Mouse (Mus musculus): ENCODE results near the gene Iscu.

Iscu gene

DNA sequence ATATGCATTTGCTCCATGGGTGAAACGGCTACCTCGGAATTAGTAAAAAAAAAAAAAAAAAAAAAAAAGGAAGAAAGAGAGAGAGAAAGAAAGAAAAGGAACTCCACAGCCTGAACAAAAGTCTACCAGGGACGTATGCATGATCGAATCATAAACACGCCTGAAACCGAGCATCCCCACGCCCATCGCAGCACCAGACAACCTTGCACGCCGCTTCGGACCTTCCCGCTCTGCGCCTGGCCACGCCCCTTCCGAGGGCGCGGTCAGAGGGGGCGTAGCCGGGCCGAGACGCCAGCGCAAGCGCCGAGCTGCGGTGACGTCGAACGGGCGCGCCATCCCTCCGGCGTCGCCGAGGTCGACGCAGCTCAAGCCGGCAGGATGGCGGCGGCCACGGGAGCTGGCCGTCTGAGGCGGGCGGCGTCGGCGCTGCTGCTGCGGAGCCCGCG, at the start of gene Iscu, which contains the start of gene Sart3:
TSS of gene Iscu (plus strand) at position 299 of the 446 bp plus-strand sequence.
TSS of gene Sart3 (minus strand) at position 61 of the 446 bp plus-strand sequence.
- peak; percentile 91 to 97 for DNase-seq

DNA sequence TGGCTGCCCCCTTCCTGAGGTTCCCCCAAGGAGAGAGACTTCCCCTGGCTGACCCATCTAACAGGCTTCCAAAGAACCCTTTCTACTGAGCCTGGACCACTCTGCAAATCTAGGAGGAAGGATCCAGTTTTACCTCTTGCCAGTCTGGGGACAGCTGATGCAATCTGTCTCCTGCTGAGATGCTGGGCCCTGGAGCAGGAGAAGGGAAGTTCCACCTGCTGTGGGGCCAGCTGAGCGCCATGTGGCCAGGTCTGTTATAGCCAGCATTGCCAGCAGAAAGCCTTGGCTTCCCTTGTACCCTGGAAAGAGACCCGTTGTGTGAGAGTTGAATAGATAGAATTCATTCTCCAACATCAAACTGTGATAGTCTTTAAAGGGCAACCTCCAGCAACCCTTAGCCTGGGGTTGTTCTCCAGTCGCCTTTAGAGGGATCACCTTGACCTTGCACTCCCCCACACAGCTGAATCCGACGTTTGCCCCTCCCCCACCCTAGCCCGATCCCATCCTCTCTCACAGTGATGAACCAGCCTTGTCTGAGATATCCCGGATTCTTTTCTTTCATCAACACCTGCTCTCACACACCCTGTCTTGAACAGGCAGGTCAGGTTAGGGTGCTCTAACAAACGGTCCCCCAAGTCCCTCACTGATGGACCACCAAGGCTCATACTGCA, 48.8 kb upstream of the Iscu start:
- no peak for DNase-seq

- DNase-seq: peak; percentile 72 to 90
These were observed 48.1 kb upstream of the Iscu start, which contains the start of gene 1700069L16Rik for GRCm38 (mm10) chr5:113724446-113724845. Gene 1700069L16Rik, minus strand, starts transcription at chr5:113724772.

GRCm38 (mm10) chr5:113725417-113725816, 47.1 kb upstream of the Iscu start:
- DNase-seq: no peak

DNA sequence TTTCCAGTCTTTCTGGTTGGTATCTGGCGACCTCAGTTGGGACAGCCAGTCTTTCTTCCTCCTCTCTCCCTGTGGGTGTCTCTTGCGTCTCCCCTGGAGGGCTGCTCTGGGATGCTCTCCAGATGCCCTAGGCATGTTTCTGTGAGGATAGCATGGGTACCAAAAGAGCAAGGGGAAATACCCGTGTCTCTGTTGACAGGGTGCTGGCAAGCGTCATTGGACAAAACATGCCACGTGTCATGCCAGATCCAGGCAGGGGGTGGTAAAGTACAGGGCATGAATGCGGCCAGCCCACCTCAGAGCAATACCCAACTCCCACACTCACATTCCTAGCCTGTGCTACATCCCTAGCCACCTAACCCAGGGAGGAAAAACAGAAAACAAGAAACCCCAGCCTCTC, 45.9 kb upstream of the Iscu start:
- no peak for DNase-seq

- no peak for DNase-seq
These were observed 45.3 kb upstream of the Iscu start for GRCm38 (mm10) chr5:113727238-113727637.

DNA sequence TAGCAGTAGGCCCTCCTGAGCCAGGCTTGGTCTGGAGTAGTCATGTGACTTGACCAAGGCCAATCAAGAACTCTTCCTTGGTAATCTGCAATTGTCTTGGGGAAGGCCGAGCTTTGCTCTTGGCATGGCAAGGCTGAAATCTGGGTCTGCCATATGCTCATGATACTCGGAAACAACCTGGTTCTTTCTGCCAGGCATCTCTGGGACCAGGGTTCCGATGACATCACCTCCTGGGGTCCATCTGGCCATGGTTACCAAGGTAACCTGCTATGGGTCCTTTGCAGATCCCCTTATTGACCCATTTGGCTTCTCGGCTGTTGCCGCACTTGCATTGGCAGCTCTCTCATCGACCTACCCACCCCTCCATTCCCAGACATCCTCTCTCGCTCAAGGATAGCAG, 44.5 kb upstream of the Iscu start:
- DNase-seq: no peak

GRCm38 (mm10) chr5:113728691-113729090, 43.9 kb upstream of the Iscu start:
- DNase-seq: no peak

- DNase-seq: no peak
These were observed 41.9 kb upstream of the Iscu start for GRCm38 (mm10) chr5:113730641-113731121.

- DNase-seq: no peak
These were observed 41.4 kb upstream of the Iscu start for GRCm38 (mm10) chr5:113731174-113731573.

GRCm38 (mm10) chr5:113732182-113732581, 40.4 kb upstream of the Iscu start:
- DNase-seq: peak in 1 of 2 experiments; percentile 70

DNA sequence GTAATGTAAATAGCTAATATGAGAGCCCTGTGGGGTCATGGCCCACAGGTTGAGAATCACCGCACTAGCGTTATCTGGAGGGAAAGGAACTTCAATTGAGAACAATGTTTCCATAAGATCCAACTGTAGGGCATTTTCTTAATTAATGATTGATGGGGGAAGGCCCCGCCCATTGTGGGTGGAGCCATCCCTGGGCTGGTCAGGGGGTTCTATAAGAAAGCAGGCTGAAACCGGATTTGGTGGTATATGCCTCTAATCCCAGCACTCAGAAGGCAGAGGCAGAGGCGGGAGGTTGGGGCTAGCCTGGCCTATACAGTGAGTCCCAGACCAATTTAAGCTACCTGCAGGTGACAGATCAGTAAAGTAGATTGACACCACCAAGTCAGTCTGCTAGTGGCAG, 38.2 kb upstream of the Iscu start:
- DNase-seq: no peak

DNA sequence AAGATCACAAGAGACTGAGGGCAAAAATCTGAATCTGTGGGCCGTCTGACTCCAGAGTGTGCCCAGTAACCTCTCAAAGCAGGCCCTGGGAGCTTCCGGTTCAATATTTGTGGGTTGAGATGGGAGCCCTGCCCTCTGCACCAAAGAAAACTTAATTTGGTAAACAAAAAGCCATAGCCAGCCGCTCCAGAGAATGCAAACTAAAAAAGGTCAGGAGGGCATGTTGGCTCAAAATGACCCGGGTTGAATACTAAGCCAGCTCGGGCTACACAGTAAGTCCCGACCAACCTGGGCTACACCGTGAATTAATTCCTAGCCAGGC, 37.6 kb upstream of the Iscu start:
- DNase-seq: peak in 1 of 2 experiments; percentile 13

GRCm38 (mm10) chr5:113735345-113736112, 37.0 kb upstream of the Iscu start, which contains the start of gene Ficd:
Gene Ficd, plus strand, starts transcription at chr5:113735803.
- peak; percentile 96 to 99 for DNase-seq

DNA sequence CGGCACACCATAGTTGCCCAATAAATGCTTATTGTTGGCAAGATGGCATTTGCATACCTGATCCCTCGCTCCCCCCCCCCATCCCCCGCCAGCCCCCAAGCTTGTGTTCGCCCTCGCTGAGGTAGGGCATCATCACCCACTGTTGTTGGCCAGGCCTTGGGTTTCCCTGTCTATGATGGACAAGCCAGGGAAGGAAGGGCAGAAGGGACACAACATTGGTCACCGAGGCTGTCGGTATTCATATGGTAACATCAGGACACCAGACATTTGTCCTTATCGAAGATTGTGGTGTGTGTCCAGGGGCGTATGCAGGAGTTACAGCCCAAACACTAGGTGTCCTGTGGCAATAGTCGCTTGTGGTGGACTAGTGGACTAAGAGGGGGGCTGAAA, 36.4 kb upstream of the Iscu start:
- DNase-seq: no peak

- DNase-seq: no peak
These were observed 35.9 kb upstream of the Iscu start for GRCm38 (mm10) chr5:113736522-113737164.

GRCm38 (mm10) chr5:113737607-113738237, 34.8 kb upstream of the Iscu start:
- no peak for DNase-seq

DNA sequence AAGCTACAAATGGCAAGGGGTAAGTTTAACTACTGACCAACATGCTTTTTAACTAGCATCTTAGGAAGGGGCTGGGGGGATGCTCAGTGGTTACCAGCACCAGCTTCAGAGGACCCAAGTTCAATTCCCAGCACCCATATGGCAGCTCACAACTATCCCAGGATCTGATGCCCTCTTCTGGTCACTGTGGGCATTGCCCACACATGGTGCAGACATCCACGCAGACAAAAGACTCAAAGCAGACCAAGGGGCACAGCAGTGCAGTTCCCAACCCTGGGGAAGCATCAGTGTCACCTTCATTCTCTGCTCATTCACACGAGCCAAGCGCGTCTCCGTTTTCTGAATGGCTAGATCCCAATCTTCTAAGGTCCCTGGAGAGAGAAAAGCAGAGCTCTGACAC, 24.9 kb upstream of the Iscu start:
- DNase-seq: no peak

- DNase-seq: no peak
These were observed 23.8 kb upstream of the Iscu start for GRCm38 (mm10) chr5:113748556-113749331.

- DNase-seq: no peak
These were observed 20.9 kb upstream of the Iscu start for GRCm38 (mm10) chr5:113751521-113752157.

GRCm38 (mm10) chr5:113755347-113756030, 17.1 kb upstream of the Iscu start:
- no peak for DNase-seq

All from kidney, postnatal 25 days (tissue).